Mouse (Mus musculus): Measurements from ENCODE around the gene Spata31d1b.

The Spata31d1b gene

GRCm38 (mm10) chr13:59746711-59747110 lies 34.6 kb downstream of the Spata31d1b start, which contains the start of gene 1700014D04Rik:
Gene 1700014D04Rik, minus strand, starts transcription at chr13:59746752.
- DNase-seq (ENCODE audit: low spot score), result no peak

- no peak for DNase-seq (ENCODE audit: low spot score)
Observed at GRCm38 (mm10) chr13:59750310-59750709, 38.2 kb downstream of the Spata31d1b start.

GRCm38 (mm10) chr13:59756906-59757305 lies 44.8 kb downstream of the Spata31d1b start:
- no peak for DNase-seq (ENCODE audit: low spot score)

GRCm38 (mm10) chr13:59762791-59763190 lies 50.7 kb downstream of the Spata31d1b start:
- no peak for DNase-seq (ENCODE audit: low spot score)

GRCm38 (mm10) chr13:59766786-59767515 lies 54.9 kb downstream of the Spata31d1b start:
- DNase-seq (ENCODE audit: low spot score), result no peak

GRCm38 (mm10) chr13:59768531-59768930 lies 56.4 kb downstream of the Spata31d1b start:
- DNase-seq (ENCODE audit: low spot score), result peak; percentile 20

Data from spleen, adult 12 weeks (tissue).